Mouse (Mus musculus) urinary bladder, postnatal 25 days (tissue): ENCODE results near the gene Frmpd2.
A peak's percentile ranks its signal among the peaks of the same experiment; 100 is the strongest.
"Not testable (repeated sequence)": the region's sequence is repeated elsewhere in the genome, so short reads cannot be mapped to it uniquely, and the experiment has no call there.

Source experiments
- DNase-seq: peaks from one replicate; pipeline ENCODE4 v3.0.0; 2022; ENCODE audit warnings: low spot score

Gene Frmpd2

GRCm38 (mm10) chr14:33471331-33471730 lies at the start of gene Frmpd2:
TSS of gene Frmpd2 (plus strand) at chr14:33471696.
- no peak for DNase-seq

- DNase-seq, result no peak
Measured at GRCm38 (mm10) chr14:33423003-33423402, 48.5 kb upstream of the Frmpd2 start.

DNA sequence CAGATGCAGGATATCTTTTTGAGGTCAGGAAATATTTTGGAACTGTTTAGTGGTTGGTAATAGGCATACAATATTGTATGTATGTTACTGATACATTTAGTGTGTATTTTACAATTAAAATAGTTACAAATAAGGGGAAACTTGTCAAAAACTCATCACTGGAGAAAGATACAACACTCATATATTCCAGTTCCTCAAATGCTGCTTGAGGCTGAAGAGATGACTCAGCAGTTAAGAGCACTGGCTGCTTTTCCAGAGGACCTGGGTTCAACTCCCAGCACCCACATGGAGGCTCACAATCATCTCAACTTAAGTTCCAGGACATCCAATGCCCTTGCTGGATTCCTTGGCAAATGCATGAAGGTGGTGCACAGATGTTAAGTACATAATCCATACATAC lies 47.4 kb upstream of the Frmpd2 start:
- no peak for DNase-seq

DNA sequence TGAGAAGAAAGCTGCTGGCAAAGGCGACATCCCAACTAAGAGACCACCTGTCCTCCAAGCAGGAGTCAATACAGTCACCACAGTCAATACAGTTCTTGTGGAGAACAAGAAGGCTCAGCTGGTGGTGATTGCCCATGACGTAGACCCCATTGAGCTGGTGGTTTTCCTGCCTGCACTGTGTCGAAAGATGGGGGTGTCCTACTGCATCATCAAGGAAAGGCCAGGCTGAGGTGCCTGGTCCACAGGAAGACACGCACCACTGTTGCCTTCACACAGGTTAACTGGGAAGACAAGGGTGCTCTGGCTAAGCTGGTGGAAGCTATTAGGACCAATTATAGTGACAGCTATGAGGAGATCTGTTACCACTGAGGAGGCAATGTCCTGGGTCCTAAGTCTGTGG lies 39.0 kb upstream of the Frmpd2 start:
- not testable (repeated sequence) for DNase-seq

DNA sequence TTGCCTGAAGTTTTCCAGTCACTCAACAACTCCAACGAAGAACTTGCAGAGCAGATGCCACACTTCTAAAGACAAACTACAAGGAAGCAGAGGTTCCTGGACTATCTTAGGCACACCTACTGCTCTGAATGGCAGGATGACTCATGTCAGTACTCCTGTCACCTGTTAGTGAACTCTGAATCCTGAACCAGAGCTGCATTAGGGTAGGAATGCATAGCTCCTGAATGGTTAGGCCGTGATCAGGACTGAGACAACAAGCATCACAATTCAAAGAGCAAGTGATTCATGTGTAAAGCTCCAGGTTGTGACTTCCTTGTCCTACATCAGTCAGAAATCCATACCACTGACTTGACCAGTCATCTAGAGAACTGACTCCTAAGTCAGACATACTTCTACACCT lies 27.7 kb upstream of the Frmpd2 start:
- DNase-seq, result no peak

DNA sequence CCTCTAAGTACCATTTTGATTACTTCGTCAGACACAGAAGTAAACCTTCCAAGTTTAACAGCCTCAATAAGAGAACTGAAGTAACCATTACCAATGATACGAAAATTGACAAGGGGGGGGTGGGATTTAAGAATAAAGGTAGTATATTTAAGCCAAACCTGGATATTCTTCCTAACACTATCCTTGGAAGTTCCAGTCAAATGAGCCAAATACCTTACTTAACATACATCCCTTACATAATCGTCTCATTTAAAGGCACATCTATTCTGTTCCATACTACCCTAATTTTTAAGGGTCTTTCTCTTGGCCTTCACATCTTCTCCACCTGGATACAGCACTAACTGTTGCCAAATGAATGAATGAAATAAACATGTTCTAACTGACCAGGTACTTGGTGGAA lies 25.5 kb upstream of the Frmpd2 start:
- no peak for DNase-seq

DNA sequence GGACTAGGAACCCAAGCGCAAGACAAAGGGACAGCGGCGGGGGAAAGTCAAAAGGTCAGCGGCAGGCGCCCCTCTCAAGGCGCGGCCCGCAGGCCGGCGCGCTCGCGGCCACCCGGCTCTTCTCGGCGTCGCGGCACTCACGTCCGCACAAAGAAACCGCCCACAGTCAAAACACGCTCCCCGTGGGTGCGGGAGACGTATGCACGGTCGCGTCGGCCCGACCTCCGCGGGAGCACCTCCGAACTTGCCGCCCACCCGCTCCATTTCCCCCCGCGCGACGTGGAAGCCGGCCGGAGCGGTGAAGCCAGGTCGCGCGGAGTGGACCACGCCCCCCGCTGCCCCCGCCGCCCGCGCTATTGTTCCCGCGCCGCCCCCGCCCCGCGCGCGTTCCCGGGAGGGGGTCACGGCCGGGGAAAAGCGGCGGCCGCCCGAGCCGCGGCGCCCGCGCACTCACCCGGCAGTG lies 24.9 kb upstream of the Frmpd2 start:
- no peak for DNase-seq

- peak; percentile 100 for DNase-seq
Measured at GRCm38 (mm10) chr14:33447027-33447569, 24.4 kb upstream of the Frmpd2 start, which contains the start of gene Mapk8. TSS of gene Mapk8 (minus strand) at chr14:33447158.

GRCm38 (mm10) chr14:33448276-33448675 lies 23.2 kb upstream of the Frmpd2 start:
- DNase-seq, result no peak

DNA sequence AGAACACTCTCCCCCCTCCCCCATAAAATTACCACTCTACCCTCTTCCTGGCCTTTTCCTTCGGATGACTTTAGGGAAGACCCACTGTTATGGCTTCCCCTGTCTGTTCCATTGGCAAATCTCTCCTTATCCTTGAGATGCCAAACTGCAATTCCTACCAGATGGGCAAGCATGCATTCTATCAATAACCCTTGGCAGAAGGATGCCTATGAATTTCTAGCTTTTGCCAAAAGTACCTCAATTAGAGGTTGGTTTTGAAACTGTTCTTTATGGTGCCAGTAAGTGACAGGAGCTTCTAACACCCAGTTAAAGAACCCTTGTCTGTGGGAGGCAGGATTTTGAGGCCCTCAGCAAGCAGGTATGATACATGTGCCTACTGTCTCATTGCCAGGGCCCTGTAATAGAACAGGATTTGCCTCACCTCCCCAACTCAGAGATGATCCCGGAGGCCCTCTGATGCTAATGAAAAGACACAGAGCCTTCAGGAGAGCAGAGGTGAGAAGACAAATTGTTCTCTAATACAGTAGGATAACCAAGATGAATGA lies 22.1 kb upstream of the Frmpd2 start:
- no peak for DNase-seq

GRCm38 (mm10) chr14:33450331-33450730 lies 21.2 kb upstream of the Frmpd2 start:
- DNase-seq, result no peak

DNA sequence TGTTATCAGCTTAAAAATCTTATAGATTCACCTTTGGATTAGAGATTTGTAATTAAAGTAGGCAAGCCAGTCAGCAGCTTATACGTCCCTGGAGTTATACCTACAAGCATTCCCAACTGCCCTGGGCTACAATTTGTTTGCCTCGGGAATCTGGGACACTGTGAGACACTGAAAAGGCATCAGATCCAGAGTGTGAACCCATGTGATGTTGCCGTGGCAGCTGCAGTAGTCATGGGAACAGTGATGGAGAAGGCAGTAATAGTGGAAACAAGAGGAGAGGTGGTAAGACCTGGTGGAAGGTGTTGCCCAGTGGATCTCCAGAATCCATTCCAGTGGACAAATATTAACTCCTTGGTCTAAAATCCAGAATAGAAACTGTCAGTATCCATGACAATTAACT lies 7.8 kb upstream of the Frmpd2 start:
- no peak for DNase-seq

- no peak for DNase-seq
Measured at GRCm38 (mm10) chr14:33467766-33468165, 3.7 kb upstream of the Frmpd2 start.

DNA sequence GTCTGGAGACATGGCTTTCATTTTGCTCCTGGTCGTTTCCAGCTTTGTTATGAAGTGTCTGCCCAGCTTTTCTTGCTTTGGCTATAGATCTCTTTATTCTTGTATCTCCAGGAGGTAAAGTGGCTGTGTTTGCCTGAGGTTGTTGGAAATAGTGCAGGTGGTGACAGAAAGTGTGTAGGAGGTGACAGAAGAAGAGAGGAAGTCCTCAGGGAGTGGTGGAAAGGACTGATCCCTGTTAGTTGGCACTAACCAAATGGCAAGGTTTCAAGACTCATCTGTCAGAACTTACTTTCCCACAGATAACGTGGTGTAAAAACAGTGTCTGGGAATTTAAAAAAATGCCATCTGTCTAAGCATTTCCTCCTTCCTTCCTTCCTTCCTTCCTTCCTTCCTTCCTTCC lies 3.0 kb downstream of the Frmpd2 start:
- DNase-seq, result no peak

DNA sequence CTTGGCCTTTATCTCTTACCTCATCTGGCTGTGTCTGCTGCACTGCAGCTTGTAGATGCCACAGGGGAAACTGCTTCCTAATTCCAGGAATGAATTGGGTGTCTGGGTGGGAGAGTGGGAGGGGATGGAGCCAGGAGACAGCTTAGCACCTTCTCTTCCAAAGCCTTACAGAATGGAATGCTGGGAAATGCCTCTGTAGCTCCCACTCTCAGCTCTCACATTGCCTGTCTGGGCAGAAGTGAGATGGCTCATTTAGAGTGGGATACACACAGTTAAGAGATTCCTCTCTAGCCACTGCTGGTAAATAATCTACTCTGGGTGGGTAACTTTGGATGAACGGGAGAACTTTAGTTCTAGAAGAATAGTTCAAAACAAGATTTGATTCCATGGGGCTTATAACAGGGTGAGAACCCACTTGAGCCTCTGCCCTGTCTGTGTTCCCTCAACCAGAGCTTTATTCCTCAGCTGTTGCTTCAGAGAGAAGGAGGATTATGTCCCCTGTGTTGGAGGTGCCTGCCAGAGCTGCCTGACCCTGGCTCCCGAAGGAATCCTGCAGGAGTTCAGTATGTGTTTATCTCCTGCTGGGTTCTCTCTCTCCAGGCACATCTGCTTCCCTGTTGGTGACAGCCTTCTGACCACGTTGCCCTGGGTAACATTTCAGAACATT lies 4.7 kb downstream of the Frmpd2 start:
- DNase-seq, result no peak

DNA sequence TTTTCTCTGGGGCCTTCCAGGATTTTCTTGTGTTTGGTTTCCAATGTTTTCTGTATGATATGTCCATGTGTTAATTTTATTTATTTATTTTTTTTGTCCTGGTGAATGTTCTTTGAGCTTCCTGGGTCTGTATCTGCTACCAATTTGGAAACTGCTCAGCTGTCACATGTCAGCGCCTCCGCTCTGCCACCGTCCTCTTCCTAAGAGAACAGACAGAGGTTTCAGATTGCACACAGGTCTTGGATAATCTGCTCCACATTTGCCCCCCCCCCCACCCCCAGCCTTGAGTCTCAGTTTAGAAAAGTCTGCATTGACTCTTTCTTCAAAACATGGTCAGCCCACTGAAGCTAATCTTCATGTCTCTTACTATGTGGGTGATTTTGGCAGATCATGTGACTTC lies 10.5 kb downstream of the Frmpd2 start:
- no peak for DNase-seq

GRCm38 (mm10) chr14:33487805-33488550 lies 16.5 kb downstream of the Frmpd2 start:
- DNase-seq, result no peak

DNA sequence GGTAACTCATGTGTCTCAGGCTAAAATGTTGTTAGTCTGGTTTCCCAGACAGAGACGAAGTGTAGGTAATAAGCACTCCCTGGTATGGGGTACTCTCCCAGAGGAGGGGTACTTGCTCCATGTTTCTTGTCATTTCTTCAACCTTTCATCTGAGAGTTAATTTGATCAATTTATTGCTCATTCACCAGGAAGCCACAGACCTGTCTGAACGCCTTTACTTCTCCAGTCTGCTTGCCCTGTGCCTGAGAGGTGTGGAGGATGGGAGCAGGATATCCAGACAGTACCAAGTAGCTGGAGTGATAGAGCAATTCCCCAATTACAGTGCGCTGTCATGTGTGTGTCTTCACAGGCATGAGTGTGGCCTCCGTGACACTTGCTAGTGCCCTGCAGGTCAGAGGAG lies 23.7 kb downstream of the Frmpd2 start:
- no peak for DNase-seq

DNA sequence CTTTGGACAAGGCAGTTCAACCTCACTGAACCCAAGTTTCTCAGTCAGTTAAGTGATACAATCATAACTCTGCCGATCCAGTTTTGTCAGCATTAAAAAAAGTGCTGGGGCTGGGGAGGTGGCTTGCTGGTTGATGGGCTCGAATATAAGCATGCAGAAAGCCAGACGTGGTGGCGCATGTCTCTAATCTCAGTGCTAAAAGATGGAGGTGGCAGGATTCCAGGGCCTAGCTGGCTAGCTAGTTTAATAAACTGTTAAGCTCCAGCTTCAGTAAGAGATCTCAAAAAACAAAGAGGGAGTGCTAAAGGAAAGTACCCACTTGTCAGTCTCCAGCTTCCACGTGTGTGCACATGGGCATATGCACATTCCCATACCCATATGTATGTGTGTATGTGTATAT lies 25.9 kb downstream of the Frmpd2 start:
- no peak for DNase-seq

- DNase-seq, result no peak
Measured at GRCm38 (mm10) chr14:33498849-33499248, 27.4 kb downstream of the Frmpd2 start.

- no peak for DNase-seq
Measured at GRCm38 (mm10) chr14:33500631-33501030, 29.1 kb downstream of the Frmpd2 start.

- DNase-seq, result no peak
Measured at GRCm38 (mm10) chr14:33503311-33503710, 31.8 kb downstream of the Frmpd2 start.

GRCm38 (mm10) chr14:33506696-33507095 lies 35.2 kb downstream of the Frmpd2 start:
- DNase-seq, result no peak
